Mouse (Mus musculus) duodenum, adult 2 months (tissue): ENCODE data around the gene Man2c1. TPM values are rescaled to one million over a fixed set of nuclear protein-coding genes. Genes with fewer than 3 reads are reported as not detected.

ENCODE experiments used
- polyA plus RNA-seq: library from polyadenylated mRNA; depleted of rRNA; stranded (reverse); fragments of >200 nt; gene quantifications from 2 replicates; pipeline ENCODE4 v1.2.3, GENCODE M21; 2012; ENCODE audit warnings: low replicate concordance; rRNA removed

Gene Man2c1
- 144 and 164 TPM in 2 replicates for polyA plus RNA-seq

DNA sequence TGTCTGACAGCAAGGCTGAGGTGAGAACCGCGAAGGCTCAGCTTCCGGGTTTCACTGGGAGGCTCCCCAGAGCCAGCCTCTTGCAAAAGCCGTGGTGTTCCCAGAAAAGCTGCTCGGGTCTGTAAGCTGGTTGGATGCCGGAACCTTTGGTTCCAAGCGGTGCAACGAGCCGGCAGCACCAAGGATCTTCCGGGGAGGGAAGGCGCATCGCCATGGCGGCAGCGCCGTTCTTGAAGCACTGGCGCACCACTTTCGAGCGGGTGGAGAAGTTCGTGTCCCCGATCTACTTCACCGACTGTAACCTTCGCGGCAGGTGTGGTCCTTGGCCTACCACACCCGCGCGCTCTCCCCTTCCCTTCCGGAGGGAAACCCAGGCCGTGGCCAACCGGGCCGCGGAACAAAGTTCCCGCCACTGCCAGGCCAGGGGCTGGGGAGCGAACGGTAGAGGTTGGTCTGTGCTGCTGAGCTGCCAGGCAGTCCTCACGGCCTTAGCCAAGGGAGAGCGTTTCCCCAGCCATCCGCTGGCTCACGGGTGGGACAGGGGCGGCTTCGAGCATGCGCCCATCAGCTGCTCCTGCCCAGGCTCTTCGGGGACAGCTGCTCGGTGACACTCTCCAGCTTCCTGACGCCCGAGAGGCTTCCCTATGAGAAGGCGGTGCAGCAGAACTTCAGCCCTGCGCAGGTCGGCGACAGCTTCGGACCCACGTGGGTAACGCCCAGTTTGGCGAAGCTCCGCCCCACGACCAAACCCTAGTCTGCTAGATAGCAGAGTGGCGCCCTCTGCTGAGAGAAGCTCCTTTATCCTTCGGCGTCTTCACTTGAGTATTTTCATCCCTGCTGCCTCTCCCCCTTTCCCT is at the start of gene Man2c1:
Man2c1 (plus strand) TSS at position 114 of the 857 bp plus-strand sequence.

DNA sequence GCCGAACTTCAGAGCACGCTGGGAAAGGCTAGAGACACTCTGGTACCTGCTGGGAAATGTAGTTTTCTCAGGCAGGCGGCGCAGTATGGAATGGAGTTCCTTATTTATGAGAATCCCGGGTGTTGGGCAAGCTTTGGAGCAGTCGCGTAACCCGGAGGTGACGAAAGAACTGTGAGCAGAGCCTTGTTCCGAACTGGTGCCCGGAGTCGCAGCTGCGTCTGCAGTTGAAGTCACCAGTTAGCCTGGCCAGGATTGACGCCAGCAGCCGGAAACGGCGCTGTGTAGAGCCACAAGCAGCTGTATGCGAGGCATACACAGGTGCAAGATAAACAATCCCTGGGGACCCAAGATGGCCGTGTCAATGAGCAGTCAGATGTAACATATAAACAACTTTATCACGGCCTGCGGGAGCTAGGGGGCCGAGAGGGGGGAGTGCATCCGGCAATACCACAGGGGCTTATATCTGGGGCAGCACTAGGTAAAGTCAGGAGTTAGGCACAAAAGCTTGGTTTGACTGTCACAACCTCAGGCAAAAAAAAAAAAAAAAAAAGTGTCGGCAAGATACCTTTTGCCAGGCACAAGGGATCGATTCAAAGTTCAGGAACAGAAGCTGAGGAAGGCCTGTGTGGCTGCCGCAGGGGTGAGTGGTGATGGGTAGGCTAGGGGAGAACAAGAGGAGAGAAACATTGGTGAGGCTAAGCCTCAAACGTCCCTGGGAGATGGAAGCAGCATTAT is 17.8 kb downstream of the Man2c1 start, which contains the start of gene Neil1:
Neil1 (minus strand) TSS at position 162 of the 735 bp plus-strand sequence.

DNA sequence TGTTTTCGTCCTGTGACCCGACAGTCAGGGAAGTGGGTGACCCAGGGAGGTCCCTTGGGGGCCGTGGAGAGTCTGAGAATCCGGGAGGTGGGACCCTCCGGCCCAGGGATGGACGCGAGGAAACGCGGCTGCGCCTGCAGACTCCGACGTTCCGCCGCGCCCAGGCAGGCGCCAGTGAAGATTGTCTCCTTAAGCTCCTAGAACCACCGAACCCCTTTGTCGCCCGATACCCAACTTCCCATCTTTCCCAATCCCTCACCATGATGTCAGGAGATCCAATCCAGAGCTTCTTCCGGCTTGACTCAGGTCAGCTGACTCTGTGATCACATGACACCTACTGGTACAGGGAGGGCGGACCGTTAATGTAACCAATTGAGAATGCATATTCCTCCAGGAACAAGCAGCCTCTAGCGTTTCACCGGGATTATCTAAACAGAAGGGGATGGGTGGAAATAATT is 27.6 kb downstream of the Man2c1 start, which contains the start of gene Commd4:
Commd4 (minus strand) TSS at position 319 of the 458 bp plus-strand sequence.

Other genes starting within 250 kb of the Man2c1 start
- gene Snx33, start 202.3 kb upstream of the Man2c1 start, polyA plus RNA-seq: 2.5 and 4.4 TPM in 2 replicates
- 180 and 256 TPM in 2 replicates for gene Imp3, start 193.2 kb upstream of the Man2c1 start, polyA plus RNA-seq
- 1.1 and 1.7 TPM in 2 replicates for gene Snupn, start 179.8 kb upstream of the Man2c1 start, polyA plus RNA-seq
- gene Ptpn9, start 135.8 kb upstream of the Man2c1 start, polyA plus RNA-seq: 16.5 and 30.9 TPM in 2 replicates
- 31.7 and 34.0 TPM in 2 replicates for gene Sin3a, start 58.6 kb upstream of the Man2c1 start, polyA plus RNA-seq
- gene Neil1, start 17.6 kb downstream of the Man2c1 start, polyA plus RNA-seq: 8.3 and 12.8 TPM in 2 replicates
- 160 and 215 TPM in 2 replicates for gene Commd4, start 27.6 kb downstream of the Man2c1 start, polyA plus RNA-seq
- gene Trcg1, start 105.9 kb downstream of the Man2c1 start, polyA plus RNA-seq: not detected in 2 replicates
- 15.3 and 24.4 TPM in 2 replicates for gene 1700017B05Rik, start 131.9 kb downstream of the Man2c1 start, polyA plus RNA-seq